Mouse (Mus musculus) CD4-positive helper T cell, adult 2 months (primary cell): ENCODE data around the gene Cartpt.
"Not testable (repeated sequence)": the region's sequence is repeated elsewhere in the genome, so short reads cannot be mapped to it uniquely, and the experiment has no call there.

Source experiments
- DNase-seq: peaks from one replicate; pipeline ENCODE4 v3.0.0-alpha.2; 2012; ENCODE audit warnings: low read depth, missing footprints, low spot score

The Cartpt gene

GRCm38 (mm10) chr13:99857336-99857735 lies 43.6 kb downstream of the Cartpt start:
- DNase-seq, result no peak

GRCm38 (mm10) chr13:99855229-99855628 lies 45.7 kb downstream of the Cartpt start:
- DNase-seq, result no peak

GRCm38 (mm10) chr13:99853131-99853530 lies 47.8 kb downstream of the Cartpt start:
- DNase-seq, result no peak

GRCm38 (mm10) chr13:99852416-99852815 lies 48.5 kb downstream of the Cartpt start:
- not testable (repeated sequence) for DNase-seq

GRCm38 (mm10) chr13:99851026-99851425 lies 49.9 kb downstream of the Cartpt start:
- DNase-seq, result no peak

- no peak for DNase-seq
Measured at GRCm38 (mm10) chr13:99849597-99849996, 51.3 kb downstream of the Cartpt start.
